Comparison of ENCODE assay signal across 17 mouse cellular contexts in the genomic region with DNA sequence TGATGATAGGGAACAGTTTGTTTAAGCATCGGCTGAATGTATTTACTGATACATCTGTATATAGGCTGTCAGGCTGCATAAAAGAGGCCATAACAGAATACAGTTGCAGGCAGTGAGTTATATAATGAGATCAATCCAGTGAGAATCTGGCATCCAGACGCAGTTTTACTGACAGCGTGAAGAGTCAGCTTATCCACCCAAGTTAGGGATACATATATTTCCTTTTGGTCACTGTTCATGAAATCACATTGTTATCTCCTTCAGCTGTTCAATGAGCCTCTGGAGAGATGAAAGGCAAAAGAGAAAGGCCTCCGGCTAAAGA.
A peak's percentile ranks its signal among the peaks of the same experiment; 100 is the strongest.
DNase-seq lines count a peak whose midpoint lies in the region; ATAC-seq and TF ChIP-seq lines count a peak whose summit lies in the region.
"Had no signal": no experiment of that assay in that cellular context is flagged by ENCODE, and none has a peak within 500 bp of the region (broad histone marks: within the 10 kb centered on the region; RNA-seq: fewer than 3 reads in every experiment).

No protein-coding gene starts in this region.

- peak overlapping the region; percentile 35; the same call in 1 of the 2 replicates for H3K27ac ChIP-seq in midbrain, embryonic 11.5 days (ENCODE audit: low read depth, low read length)
- H3K27ac ChIP-seq in midbrain, embryonic 10.5 days (replicated peaks): no peak overlapping the region
- H3K27ac ChIP-seq in hindbrain, embryonic 11.5 days (ENCODE audit: low read depth, low read length): peak overlapping the region; percentile 2; the same call in 1 of the 2 replicates
- no peak overlapping the region for H3K27ac ChIP-seq in limb, embryonic 14.5 days (replicated peaks; ENCODE audit: low read depth, low read length)
- H3K27ac ChIP-seq in neural tube, embryonic 15.5 days (replicated peaks): peak overlapping the region; percentile 66; the same call in 1 of the 2 replicates
- H3K27ac ChIP-seq: forebrain, embryonic 10.5 days; liver, embryonic 14.5 days had no signal

- intact Hi-C loops in left cerebral cortex, postnatal 25 days (cut with DNase I): loop anchor here (10.0 kb wide), 1 partner anchor 370 kb away; no protein-coding TSS in a partner anchor

- no peak for ATAC-seq in midbrain, embryonic 11.5 days (ENCODE audit: low FRiP score)
- ATAC-seq in hindbrain, embryonic 11.5 days (ENCODE audit: low FRiP score): 0 out of 2 replicates have a peak, but pooled peaks have one; percentile 16
- ATAC-seq in limb, embryonic 14.5 days (ENCODE audit: low FRiP score, low read depth): peak; percentile 37; the same call in 1 of the 2 replicates
- ATAC-seq in neural tube, embryonic 15.5 days (ENCODE audit: low FRiP score): peak; percentile 53; the same call in 1 of the 2 replicates

- no peaks in the 10 kb centered on the region for H3K27me3 ChIP-seq in midbrain, embryonic 11.5 days (ENCODE audit: control insufficient read depth, insufficient read depth, low read length)
- H3K27me3 ChIP-seq in midbrain, embryonic 10.5 days (ENCODE audit: low read depth, poor library complexity, severe bottlenecking): no peaks in the 10 kb centered on the region
- no peaks in the 10 kb centered on the region for H3K27me3 ChIP-seq in hindbrain, embryonic 11.5 days (ENCODE audit: control insufficient read depth, insufficient read depth, low read length)
- H3K27me3 ChIP-seq in limb, embryonic 14.5 days (ENCODE audit: control insufficient read depth, insufficient read depth, low read length): no peaks in the 10 kb centered on the region
- H3K27me3 ChIP-seq in neural tube, embryonic 15.5 days (replicated peaks): no peaks in the 10 kb centered on the region

- H3K9me3 ChIP-seq in midbrain, embryonic 11.5 days (ENCODE audit: control insufficient read depth, low read length): no peaks in the 10 kb centered on the region
- no peaks in the 10 kb centered on the region for H3K9me3 ChIP-seq in midbrain, embryonic 10.5 days (replicated peaks)
- H3K9me3 ChIP-seq in hindbrain, embryonic 11.5 days (ENCODE audit: control insufficient read depth, low read length): no peaks in the 10 kb centered on the region
- no peaks in the 10 kb centered on the region for H3K9me3 ChIP-seq in limb, embryonic 14.5 days (ENCODE audit: control insufficient read depth, low read length)
- no peaks in the 10 kb centered on the region for H3K9me3 ChIP-seq in neural tube, embryonic 15.5 days (replicated peaks)
- H3K9me3 ChIP-seq: forebrain, embryonic 10.5 days had no signal

- WGBS in midbrain, embryonic 11.5 days: 68% methylated on average over 4 of the region's 4 CpGs
- WGBS in midbrain, embryonic 10.5 days: 93% methylated on average over 4 of the region's 4 CpGs
- 70% methylated on average over 4 of the region's 4 CpGs for WGBS in hindbrain, embryonic 11.5 days
- WGBS in limb, embryonic 14.5 days: 51% methylated on average over 4 of the region's 4 CpGs
- WGBS in neural tube, embryonic 15.5 days: 29% methylated on average over 4 of the region's 4 CpGs

- DNase-seq in midbrain, embryonic 11.5 days (ENCODE audit: low spot score, missing footprints): no peak
- no peak for DNase-seq in midbrain, embryonic 10.5 days (ENCODE audit: low spot score)
- DNase-seq in hindbrain, embryonic 11.5 days (ENCODE audit: low spot score): no peak
- DNase-seq in limb, embryonic 14.5 days (ENCODE audit: low spot score): no peak
- DNase-seq in left cerebral cortex, postnatal 25 days (ENCODE audit: low spot score in 2 of 2): no peak
- DNase-seq in spleen, postnatal 10 days (ENCODE audit: low spot score in 2 of 2): no peak
- DNase-seq in c-Kit-positive CD71-positive TER-119-positive erythroid progenitor cells, embryonic 14.5 days (ENCODE audit: low spot score): no peak
- DNase-seq: cerebellum, adult 2 months; gastrocnemius, postnatal 14 days; heart, postnatal 4 days; lung, postnatal 36 days; right cerebral cortex, postnatal 25 days; thymus, postnatal 36 days had no signal

- H3K36me3 ChIP-seq in midbrain, embryonic 11.5 days (ENCODE audit: control insufficient read depth, insufficient read depth, low read length): no peaks in the 10 kb centered on the region
- H3K36me3 ChIP-seq in midbrain, embryonic 10.5 days: no peaks in the 10 kb centered on the region
- H3K36me3 ChIP-seq in hindbrain, embryonic 11.5 days (ENCODE audit: control insufficient read depth, insufficient read depth, low read length): no peaks in the 10 kb centered on the region
- no peaks in the 10 kb centered on the region for H3K36me3 ChIP-seq in limb, embryonic 14.5 days (ENCODE audit: control insufficient read depth, insufficient read depth, low read length)
- no peaks in the 10 kb centered on the region for H3K36me3 ChIP-seq in neural tube, embryonic 15.5 days
- H3K36me3 ChIP-seq: forebrain, embryonic 10.5 days had no signal

- no peak overlapping the region for H3K4me3 ChIP-seq in midbrain, embryonic 11.5 days (ENCODE audit: low read depth, low read length)
- H3K4me3 ChIP-seq in midbrain, embryonic 10.5 days: no peak overlapping the region
- H3K4me3 ChIP-seq in hindbrain, embryonic 11.5 days (ENCODE audit: low read depth, low read length): no peak overlapping the region
- H3K4me3 ChIP-seq in limb, embryonic 14.5 days (replicated peaks; ENCODE audit: low read length): no peak overlapping the region
- no peak overlapping the region for H3K4me3 ChIP-seq in neural tube, embryonic 15.5 days (replicated peaks)
- H3K4me3 ChIP-seq: forebrain, embryonic 10.5 days had no signal

- no peak overlapping the region for H3K9ac ChIP-seq in midbrain, embryonic 11.5 days (ENCODE audit: low read length)
- H3K9ac ChIP-seq in hindbrain, embryonic 11.5 days (ENCODE audit: low read depth, low read length): no peak overlapping the region
- H3K9ac ChIP-seq in limb, embryonic 14.5 days (ENCODE audit: low read depth, low read length, severe bottlenecking): no peak overlapping the region
- H3K9ac ChIP-seq in neural tube, embryonic 15.5 days (replicated peaks): 0 out of 2 replicates have a peak overlapping the region, but pooled peaks have one; percentile 7
- H3K9ac ChIP-seq: liver, embryonic 14.5 days had no signal

- H3K4me1 ChIP-seq in midbrain, embryonic 11.5 days (ENCODE audit: control insufficient read depth, insufficient read depth, low read length): no peaks in the 10 kb centered on the region; the same call in 1 of the 2 replicates
- H3K4me1 ChIP-seq in midbrain, embryonic 10.5 days: peaks cover 17% of the 10 kb centered on the region
- no peaks in the 10 kb centered on the region for H3K4me1 ChIP-seq in hindbrain, embryonic 11.5 days (replicated peaks; ENCODE audit: control insufficient read depth, insufficient read depth, low read length)
- no peaks in the 10 kb centered on the region for H3K4me1 ChIP-seq in limb, embryonic 14.5 days (ENCODE audit: control insufficient read depth, insufficient read depth, low read length)
- peaks cover 10% of the 10 kb centered on the region for H3K4me1 ChIP-seq in neural tube, embryonic 15.5 days

- no peak for TF ChIP-seq POLR2A in limb, embryonic 14.5 days (IDR thresholded peaks at IDR 0.05; ENCODE audit: borderline replicate concordance, extremely low read depth, insufficient read depth, insufficient read length)

- no peak overlapping the region for H3K4me2 ChIP-seq in midbrain, embryonic 11.5 days
- H3K4me2 ChIP-seq in hindbrain, embryonic 11.5 days (replicated peaks; ENCODE audit: low read depth, low read length): no peak overlapping the region
- H3K4me2 ChIP-seq in limb, embryonic 14.5 days (replicated peaks; ENCODE audit: low read depth, low read length, severe bottlenecking): no peak overlapping the region
- peak overlapping the region; percentile 13; the same call in 1 of the 2 replicates for H3K4me2 ChIP-seq in neural tube, embryonic 15.5 days
- H3K4me2 ChIP-seq: heart, embryonic 11.5 days had no signal

Comparison
In these comparisons a context has a peak if more than half of its experiments do, and no peak if none do; other contexts are left out.
1. H3K27ac ChIP-seq: peak in midbrain, embryonic 11.5 days (single experiment), hindbrain, embryonic 11.5 days (single experiment) and neural tube, embryonic 15.5 days (single experiment); none in midbrain, embryonic 10.5 days (single experiment) and limb, embryonic 14.5 days (single experiment).